Mouse (Mus musculus) WW6 (cell line): ENCODE measurements around the gene Cecr2.
A peak's percentile ranks its signal among the peaks of the same experiment; 100 is the strongest.

Experiments used
- DNase-seq: peaks from one replicate; pipeline ENCODE4 v3.0.0-alpha.2; 2013; ENCODE audit warnings: low read depth, low spot score

Gene Cecr2

DNA sequence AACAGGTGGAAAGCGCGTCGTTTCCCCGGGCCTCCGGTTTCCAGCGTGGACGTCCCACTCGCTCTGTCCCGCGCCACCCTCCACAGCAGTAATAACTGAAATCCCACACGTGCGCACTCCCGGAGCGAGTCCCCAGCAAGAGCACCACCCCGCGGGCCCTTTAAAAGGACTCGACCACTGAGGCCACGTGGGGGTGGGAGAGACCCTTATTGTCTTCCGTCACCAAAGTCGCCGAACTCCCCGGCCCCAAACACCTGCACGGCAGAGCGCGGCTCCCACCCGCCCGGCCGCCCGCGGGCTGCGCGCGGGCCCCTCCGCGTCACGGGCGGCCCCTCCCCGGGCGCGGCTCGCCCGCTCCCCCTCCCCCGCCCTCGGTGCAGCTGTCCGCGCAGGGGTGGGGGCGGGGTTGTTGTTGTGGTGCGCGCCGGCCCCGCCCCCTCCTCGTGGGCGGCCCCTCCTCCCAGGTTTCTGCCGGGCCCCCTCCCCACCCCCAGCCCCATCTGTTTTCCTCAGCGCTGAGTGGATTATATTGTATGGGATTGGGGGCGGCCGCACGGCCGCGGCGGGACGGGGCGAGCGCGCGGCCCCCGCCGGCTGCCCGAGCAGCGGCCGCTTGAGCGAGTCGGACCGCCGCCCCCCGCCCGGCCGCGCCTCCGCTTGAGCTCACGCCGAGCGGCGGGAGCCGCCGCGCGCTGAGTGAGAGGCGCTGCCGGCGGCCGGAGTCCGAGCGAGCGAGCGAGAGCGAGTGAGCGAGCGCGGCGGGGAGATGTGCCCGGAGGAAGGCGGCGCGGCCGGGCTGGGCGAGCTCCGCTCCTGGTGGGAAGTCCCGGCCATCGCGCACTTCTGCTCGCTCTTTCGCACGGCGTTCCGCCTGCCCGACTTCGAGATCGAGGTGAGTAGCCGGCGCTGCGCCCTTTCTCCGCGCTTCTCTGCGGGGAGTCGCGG, at the start of gene Cecr2:
Gene Cecr2, plus strand, starts transcription at position 554 of the 945 bp plus-strand sequence.
- peak; percentile 65 for DNase-seq

DNA sequence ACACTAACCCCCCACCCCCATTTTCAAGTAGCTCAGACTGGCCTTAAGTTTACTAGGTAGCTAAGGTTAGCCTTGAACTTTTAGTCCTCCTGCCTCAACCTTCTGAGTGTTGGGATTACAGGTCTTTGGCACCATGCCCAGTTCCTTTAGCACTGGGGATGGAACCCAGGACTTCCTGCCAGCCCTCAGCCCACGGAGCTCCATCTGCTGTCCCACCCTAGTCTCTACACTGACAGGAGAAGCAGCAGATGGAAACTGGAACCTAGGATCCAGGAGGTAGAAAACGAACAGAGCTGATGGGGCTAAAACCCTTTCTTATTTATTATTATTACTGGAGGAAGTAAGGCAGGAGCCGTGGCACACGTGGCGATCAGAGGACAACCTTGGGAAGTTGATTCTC, 48.6 kb upstream of the Cecr2 start:
- no peak for DNase-seq

DNA sequence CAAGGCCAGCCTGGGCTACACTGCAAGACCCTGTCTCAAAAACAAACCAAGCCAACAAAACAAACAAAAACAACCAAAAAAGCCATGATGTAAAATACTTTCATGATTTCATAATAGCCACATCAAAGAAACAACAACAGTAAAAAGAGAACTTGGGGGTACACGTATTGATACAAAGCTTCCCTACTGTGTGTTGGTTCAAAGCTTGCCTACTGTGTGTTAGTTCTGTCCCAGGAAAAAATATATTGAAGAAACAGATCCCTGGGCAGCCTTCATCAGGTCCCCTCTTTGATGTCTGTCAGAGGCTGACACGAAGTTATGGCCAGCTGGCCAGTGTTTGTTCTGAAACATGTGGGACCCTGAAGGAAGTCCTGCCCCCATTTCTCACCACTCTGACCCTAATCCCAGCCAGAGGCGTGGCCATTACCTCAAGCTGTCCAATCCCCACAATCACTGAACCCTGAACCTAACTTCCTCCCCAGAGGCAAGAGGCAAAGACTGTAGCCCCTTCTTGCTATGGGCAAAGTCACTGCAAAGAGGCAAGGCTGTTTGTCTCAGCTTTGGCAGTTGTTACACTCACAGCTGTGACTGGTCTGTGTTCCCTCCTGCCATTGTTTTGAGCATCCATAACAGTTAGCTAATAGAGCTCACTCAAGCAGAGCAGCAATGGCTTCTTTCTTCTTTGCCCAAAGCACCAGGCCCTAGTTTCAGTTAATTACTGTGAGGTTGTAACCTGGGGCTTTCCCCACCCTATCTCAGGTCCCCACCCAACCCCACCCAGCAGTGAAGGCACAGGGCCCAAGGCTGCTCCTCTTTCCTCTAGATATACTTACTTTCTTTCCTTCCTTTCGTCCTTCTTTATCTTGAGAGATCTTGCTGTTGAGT, 47.4 kb upstream of the Cecr2 start:
- no peak for DNase-seq

DNA sequence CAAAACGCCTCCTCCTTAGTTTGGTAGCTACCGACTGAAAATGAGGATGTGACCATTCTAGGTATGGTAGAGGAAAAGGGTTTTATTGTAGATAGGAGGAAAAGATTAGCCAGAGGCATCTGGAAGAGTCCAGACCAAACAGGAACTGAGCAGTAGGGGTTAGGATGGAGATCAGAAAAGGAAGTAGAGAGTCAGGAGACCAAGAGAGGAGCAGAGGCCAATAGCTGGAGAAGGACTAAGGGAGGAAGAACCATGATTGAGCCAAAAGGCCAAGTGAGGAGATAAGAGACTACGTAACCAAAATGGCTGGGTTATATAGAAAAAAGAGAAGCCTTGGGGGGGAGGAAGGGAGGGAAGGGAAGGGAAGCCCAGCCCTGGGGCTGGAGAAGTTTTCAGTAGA, 46.0 kb upstream of the Cecr2 start:
- DNase-seq = no peak

DNA sequence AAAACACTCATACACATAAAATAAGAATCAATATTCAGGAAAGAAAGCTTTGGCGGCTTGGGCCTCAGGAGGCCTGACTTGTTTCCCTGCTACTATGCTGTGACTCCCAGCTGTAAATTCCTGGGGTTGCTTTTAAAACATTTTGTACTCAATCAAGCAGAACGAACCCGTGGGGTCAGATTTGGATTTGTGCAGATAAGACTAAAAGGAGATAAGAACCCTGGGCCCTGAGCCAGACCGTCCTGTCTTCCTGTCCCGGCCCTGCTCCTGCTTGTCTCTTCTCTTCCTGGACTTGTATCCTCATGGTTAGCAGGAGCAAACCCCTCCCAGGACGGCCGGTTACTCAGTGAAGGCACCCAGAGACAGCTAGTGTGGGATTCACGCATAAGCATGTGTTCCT, 41.1 kb upstream of the Cecr2 start:
- no peak for DNase-seq

DNA sequence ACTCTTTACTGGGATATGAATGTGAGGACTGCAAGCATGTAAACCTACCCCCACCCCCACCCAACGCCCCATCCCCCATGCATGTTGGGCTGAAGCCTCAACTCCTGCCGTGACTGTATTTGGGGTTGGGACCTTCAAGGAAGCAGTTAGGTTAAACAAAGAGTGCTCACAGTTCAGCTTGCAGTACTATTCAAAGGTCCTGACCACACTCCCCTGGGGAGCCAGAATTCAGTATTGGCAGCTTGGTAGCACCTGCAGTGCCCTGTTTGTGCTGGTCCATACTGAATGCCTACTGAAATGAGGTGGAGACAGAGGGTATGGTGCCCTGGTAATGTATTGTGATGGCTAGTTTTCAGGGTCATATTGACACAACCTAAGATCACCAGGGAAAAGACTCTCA, 39.1 kb upstream of the Cecr2 start:
- DNase-seq = no peak

DNA sequence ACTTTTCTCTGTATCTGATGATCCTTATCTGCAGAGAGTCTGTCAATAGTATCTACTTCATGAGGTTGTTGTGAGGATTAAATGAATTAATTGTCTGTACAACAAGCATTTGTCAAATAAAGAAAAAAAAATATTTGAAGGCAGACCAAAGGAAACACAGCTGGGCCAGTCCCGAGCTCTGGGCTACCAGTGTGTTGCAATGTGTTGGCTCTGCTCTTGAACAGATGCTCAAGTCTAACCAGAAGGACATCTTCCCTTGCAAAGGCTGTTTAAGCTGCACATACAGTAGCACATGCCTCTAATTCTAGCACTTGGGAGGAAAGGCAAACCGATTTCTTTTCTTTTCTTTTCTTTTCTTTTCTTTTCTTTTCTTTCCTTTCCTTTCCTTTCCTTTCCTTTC, 37.2 kb upstream of the Cecr2 start:
- no peak for DNase-seq

DNA sequence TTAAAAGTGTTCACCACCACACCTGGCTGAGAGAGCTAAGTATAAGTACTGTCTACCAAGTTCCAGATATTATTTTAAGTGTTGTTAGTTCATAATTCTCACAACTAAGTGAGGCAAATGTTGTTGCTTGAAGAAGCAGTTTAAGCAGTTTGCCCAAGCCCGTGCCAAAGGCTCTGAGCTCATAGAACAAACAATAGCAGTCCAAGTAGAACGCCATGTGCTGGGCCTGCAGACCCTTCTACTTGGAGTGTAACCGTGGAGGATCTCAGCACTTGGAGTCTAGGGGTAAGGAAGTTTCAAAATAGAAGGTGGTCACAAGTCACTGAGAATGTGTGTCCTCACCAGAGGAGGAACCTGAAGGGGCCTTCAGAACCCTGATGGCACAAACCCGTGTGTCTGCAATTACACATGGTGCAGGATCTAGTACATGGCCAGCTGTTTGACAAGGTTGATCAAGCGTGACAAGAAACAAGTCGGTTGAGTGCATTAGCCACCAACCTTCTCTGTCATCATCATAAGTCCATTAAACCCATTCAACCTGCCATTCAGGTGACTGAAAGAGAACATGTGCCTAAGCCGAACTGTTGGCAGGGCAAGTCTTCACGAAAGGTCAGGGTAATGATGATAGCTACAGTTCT, 30.7 kb upstream of the Cecr2 start:
- DNase-seq = no peak

DNA sequence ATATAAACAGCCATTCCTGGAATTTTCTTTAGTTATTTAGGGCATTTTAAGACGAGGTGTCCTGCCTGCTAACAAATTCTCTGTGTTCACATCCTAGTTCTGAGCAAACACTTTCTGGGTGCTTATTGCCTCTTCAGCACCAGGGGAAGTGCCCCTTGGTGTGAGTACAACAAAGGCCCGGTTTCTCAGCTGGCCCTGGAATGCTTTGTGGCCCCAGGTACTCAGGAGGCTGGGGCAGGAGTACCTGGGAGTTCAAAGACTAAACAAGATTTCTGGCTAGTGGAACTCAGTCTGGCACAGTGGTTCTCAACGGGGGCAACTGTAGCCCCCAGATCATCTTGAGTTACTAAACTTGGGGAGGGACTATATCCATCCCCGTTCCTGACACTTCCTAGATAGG, 26.6 kb upstream of the Cecr2 start:
- DNase-seq = no peak

DNA sequence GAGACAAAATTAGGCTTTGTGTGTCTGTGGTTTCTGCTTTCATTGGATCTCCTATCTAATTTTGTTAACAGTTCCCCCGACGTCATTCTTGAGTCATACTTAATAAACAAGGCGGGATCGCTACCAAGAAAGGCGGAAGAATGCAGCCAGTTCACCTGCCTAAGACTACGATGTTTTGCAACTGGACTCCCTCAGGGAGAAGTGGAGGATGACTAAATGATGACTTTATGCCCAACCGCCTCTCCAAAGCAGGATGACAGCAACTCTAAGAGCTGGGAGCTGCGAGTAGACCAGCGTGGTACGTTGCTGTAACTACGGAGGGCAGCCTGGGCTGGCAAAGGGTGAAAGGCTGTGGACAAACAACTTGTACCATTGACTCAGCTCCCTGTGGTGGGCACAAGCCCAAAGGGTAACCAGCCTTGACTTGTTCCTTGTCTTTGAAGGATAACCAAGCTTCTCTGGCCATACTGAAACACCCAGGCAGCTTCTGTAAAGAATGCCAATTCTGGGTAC, 24.2 kb upstream of the Cecr2 start:
- no peak for DNase-seq

DNA sequence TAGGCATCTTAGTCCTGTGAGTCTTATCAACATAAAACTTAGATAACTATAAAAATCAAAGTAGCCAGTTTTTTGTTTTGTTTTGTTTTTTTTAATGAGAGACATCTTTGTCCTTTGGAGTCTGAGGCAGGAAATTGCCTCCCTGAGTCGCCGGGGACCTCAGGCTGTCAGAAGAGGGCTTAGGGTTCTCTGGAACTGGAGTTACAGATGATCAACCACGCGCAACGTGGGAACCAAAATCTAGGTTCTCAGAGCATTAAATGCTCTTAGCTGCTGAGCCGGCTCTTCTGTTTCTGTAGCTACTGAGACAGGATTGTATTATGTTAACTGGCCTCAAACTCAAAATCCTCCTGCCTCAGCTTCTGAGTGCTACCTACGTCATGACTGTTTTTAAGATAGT, 22.4 kb upstream of the Cecr2 start:
- DNase-seq = no peak

DNA sequence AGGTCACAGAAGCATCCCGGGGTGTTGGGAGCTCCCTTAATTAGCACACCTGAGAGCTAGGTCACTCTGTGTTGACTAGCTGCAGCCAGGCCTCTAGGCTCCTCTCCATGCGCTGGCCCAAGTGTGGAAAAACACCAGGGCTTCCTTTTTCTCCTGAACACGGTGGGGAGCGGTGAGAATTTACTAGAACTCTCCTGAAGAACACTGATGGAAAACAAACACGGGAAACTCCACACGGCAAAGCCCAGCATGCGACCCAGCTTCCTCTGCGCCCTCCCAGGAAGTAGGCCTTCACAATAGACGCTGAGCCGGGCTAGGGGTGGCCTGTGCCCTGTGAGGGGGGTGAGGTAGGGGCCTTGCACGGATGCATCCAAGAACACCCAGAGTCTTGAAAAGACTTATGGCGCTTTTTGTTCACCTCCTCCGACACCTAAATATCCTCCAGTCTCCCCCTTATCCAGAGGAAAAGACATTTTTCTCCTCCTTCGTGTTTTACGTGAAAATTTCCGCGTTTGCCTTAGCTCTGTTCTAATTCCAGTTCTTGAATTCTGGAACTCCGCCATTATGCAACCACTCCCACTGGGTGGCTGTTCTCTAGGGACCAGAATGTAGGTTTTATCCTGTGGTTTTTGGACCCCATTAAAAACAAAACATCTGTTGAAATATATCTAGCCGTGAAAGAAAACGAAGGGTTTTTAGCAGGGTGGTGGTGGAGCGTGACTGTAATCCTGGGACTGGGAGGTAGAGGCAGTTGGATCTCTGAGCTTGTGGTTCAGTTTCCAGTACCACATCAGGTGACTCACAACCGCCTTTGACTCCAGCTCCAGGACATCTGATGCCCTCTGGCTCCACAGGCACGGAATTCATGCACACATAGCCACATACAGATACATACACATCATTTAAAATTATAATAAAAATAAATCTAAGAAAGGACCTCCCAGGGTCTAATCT, 21.5 kb upstream of the Cecr2 start:
- DNase-seq = no peak

DNA sequence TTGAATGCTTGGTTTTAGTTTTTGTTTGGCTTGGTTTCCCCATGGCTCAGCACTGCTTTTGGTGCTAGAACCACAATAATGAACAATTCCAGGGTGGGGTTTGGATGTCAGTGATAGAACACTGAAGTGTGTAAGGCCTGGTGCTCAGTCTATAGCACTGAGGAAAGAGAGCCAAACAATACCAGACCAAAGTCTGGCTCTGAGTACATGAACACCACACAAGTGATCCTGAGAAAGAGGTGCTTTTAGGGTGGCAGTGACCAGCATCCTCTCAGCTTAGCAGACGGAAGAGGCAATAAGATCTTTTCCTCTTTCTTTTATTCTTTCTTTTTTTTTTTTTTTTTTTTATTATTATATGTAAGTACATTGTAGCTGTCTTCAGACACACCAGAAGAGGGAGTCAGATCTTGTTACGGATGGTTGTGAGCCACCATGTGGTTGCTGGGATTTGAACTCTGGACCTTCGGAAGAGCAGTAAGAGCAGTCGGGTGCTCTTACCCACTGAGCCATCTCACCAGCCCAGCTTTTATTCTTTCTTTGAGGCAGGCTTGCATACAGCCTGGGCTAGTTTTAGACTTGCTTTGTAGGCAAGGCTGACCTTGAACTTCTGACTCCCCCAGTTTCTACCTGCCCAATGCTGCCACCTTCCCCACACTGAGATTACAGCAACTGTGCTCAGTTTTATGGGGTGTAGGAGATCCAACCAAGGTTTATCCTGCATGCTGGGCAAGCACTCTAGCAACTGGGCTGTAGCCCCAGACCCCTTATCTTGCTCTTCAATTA, 18.7 kb upstream of the Cecr2 start:
- DNase-seq = peak; percentile 74

DNA sequence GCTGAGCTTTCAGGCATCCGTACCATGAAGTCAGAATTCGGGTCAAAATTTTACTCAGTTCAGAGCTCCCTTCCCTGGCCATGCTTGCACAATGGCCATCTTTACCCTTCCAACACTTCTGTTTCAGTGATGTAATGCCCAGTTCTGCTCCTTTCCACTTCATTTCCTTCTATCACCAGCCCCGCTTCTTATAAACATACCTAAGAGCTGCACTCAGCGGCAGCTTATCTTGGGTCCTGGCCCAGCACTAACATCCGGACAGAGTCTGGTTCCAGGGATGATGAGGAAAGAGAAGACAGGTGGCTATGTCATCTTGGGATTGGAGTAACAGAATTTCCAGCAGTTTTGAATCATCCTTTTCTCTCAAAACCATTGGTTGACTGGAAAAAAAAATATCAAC, 18.0 kb upstream of the Cecr2 start:
- no peak for DNase-seq

DNA sequence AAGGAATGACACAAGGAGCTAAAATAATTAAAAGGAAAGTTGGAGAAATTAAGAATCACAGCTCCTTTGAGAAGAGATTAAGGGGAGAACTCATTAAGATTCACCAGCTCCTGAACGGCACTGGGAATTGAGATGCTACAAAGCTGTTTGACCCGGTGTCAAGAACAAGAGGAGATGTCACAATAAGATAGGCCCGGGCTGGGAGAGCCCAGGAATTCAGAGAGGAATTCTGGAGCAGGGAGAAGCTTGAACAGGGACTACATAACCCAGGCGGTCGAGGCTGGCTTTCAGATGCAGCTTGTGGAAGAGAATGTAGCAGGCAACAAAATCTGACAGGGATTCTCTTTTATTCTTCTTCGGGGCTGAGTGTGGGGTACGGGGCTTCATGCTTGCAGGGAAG, 13.5 kb upstream of the Cecr2 start:
- no peak for DNase-seq

DNA sequence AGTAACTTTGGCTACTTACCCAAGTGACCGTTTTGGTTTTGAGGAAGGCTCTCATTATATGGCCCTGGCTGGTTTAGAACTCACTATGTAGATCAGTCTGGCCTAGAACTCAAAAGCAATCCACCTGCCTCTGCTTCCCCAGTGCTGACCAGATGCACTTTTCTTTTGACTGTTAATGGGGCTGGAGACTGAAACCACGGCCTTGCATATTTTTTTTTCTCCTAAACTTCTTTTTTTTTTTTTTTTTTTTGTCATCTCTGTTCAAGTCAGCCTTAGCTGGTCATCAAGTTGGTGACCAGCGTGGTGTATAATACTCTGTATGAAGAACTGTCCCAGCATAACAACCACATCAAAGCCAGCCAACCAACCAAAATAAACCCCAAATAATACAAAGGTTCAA, 10.5 kb upstream of the Cecr2 start:
- no peak for DNase-seq

DNA sequence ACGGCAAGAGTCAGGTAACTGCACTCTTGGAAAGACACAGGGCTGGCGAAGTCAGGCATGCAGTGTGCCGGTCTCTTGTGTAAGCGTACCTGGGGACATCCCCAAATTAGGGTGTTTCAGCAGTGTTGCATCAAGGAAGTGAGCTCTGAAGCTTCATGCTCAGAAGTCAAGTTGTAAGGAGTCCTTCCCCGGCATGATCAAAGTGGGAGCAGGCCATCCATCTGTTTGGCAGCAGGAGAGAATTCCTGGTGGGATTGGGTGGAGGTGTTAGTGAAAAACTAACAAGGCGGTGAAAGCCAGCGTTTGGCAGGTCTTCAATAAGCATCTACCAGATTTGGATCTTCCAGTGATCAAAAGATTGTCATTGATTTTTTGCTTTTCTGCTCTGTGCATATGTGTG, 7.3 kb upstream of the Cecr2 start:
- DNase-seq = no peak

DNA sequence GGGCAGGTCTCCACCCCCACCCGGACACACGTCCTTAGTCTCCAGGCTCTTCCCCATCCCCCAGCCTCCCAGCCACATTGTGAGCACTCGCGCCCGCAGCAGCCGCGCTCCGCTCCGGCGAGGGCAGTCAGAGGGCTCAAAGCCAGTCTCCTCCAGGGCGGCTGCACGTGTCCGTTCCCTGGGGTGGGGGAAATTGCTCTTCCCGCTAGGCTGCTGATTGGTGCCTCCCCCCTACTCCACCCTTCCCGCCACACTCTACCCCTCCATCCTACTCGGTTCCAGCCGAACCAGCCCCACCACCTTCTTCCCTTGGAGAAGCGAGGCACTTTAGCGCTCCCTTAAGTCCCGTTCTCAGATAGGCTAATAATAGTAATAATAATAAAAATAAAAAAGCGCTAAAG, 754 bp upstream of the Cecr2 start:
- DNase-seq = peak; percentile 90

DNA sequence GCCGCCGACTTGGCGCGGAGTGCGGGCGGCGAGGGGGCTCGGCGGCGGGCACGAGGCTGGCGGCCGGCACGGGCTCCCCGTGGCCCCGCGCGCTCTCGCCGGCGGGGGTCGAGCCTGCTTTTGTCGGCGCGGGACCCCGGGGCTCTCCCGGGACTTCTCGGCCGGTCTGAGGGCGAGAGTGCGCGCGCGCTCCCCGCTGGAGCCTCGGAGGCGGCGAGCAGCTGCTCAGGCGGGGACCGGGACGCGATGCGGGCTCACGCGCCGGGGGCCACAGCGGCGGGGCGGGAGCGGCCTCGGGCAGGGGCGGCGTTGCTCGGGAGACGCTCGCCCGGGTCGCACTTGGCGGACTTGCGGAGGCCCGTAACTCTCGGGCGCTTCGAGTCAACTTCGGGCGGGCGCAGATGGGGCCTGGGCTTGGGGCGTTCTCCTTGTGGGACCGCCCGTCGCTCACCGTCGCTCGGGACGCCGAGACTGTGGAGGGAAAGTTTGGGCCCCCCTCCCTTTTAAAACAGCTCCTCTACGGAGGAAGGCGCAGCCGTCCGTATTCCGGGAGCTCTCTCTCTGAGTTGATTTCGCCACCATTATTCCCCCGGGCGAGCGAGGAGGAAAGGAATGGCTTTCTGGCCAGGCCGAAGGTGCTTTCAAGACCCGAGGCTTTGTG, 722 bp downstream of the Cecr2 start:
- peak; percentile 45 for DNase-seq

DNA sequence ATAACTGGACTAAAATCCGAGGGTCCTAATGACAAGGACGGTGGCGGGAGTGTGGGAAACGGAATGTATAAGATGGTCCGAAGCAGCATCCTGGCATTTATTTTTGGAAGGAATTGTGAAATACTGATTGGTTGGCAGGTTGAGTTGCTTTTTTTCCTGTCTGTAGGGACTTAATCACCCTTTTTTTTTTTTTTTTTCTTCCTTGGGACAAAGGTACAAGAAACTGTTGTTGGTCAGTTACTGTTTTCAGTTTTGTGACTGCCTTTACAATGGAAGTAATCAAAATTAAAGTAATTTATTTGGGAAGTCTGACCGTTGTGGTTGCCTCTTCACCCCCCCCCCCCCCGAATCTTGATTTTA, 1.2 kb downstream of the Cecr2 start:
- DNase-seq = no peak
